Mouse (Mus musculus) ES-Bruce4 (cell line): ENCODE data around the gene Ninj2.
A peak's percentile ranks its signal among the peaks of the same experiment; 100 is the strongest.

Experiments
- CTCF ChIP-seq: IDR thresholded peaks from one replicate; pipeline ENCODE4 v1.8.1; 2011; ENCODE audit warnings: low read depth, low read length
- POLR2A ChIP-seq: IDR thresholded peaks from one replicate; pipeline ENCODE4 v1.8.1; 2011; ENCODE audit warnings: low read length; ENCODE audit not compliant: insufficient read depth

DNA sequence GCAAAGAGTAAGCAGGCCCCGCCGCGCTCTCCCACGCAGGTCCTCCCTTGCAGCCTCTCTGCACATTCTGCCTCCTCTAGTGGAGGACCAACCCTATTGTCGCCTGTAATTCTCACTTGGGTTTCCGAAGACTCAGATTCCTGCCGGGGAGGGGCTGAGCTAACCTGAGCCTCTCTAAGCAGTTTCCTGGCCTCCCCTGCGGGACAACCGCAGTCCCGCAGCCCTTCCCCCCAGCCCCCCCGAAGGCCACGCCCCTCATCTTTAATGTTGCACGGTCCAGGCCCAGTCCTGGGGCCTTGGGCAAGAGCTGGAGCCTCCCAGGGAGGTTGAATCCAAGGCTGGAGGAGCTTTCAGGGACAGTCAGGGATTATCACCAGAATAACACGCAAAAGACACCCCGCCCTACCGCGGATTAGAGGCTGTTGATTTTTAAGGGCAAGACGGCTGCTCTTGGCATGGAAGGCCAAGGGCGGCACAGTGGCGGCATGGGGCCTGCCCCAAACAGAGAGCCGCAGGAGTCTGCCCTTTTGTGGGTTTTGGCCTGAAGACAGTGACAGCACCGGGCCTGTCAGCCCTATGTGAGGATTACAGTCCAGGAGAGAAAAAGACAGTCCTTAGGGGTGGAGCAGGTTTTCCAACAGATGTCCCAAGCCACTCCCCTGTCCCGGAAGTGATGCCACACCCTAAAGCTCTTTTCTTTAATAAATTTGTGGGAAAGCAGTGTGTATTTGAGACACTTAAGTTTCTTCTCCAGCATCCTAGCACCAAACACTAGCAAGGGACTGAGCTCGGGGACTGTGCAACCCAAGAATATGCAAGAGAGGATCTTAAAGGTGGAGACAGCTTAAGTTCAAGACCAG lies 95.5 kb downstream of the Ninj2 start:
- peak; percentile 22 for TF ChIP-seq POLR2A
- TF ChIP-seq CTCF, result no peak
